Mouse (Mus musculus) lung, adult 10 weeks (tissue): Measurements from ENCODE around the gene Kcnj2. TPM values are rescaled to one million over a fixed set of nuclear protein-coding genes. Genes with fewer than 3 reads are reported as not detected.

Source experiments
- polyA plus RNA-seq: library from polyadenylated mRNA; stranded (reverse); fragments of 350-450 nt; fragmentation: Illumina TruSeq; extraction: RNeasy Lipid Tissue Mini Kit (QIAGEN cat#74804); gene quantifications from one replicate; pipeline ENCODE4 v1.2.3, GENCODE M21; 2014; ENCODE audit warnings: low read depth, low replicate concordance; ENCODE audit not compliant: insufficient read depth

Gene Kcnj2
- polyA plus RNA-seq: 5.9 TPM

GRCm38 (mm10) chr11:111065635-111066298 lies at the start of gene Kcnj2:
Kcnj2 (plus strand) TSS chr11:111066164.

Other genes starting within 250 kb of the Kcnj2 start
- not detected for gene Kcnj16, start 98.1 kb upstream of the Kcnj2 start, polyA plus RNA-seq